Mouse (Mus musculus) frontal cortex, postnatal 14 days (tissue): ENCODE measurements around the gene Atp2c1.

Source experiments
- DNase-seq, 2 experiments: peaks; one replicate each; pipeline ENCODE4 v3.0.0; 2022; ENCODE audit warnings: low spot score in 2 of 2

Atp2c1 gene

DNA sequence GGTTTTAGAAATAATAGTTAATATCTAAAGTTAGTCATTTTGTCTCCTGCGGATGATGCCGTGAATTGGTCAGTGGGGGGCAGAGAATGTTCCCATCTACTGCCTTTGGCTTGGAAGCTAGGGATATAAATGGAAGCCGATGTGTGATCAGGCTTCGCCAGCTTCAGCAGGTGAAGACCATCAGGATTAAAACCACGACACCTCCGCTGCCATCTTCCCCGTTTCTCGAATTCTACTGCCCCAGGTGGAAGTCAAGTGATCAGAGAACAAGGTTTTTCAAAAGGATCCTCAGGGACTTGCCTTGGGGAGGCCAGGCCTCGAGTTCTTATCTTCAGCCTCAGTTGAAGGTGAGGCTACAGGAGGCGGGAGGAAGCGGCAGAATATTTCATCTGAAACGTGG is at the start of gene Atp2c1:
Atp2c1 (minus strand) TSS at position 101 of the 400 bp plus-strand sequence.
- DNase-seq: no peak

DNA sequence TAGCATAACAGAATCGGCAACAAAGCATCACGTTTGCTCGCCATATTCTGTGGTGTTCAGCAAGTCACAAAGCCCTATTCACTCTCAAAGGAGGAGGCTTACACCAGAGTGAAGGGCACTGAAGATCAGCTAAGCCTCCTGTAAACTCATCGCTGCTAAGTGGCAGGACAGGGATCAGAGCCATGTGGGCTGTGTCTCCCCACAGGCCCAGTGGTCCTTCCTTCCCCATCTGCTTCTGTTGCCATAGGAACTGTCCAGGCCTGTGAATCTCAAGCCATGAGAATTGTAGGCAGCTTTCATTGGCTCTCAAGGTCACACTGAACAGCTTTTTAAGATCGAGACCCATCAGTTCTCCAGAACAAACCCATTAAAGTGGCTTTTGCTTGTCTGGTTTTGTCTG is 30.3 kb upstream of the Atp2c1 start:
- no peak for DNase-seq

DNA sequence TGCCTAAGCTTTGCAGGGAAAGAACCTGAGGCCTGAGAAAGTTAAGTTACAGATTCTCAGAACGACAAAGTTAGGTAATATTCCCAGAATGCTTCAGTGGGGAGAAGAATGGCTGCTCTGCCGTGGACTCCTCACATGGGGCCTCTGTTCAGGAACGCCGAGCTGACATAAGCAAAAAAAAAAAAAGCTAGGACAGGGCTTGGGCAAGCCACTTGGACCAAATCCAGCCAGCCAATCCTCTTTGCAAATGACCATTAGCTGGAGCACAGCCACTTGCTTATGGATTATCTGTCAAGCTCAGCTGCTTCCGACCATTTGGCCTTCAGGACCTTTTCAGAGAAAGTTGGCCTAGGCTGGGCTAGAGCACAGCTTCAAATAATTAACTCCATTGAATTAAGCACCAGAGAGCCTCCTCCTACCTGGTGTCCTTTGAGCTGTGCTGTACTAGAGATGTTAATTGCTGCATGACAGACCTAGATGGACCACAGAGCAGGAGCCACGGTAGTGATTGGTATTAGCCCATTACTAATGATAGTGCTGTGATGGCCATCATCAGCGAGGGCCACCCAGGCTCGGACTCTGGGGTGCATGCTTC is 29.1 kb upstream of the Atp2c1 start:
- no peak for DNase-seq

- no peak for DNase-seq
Observed at GRCm38 (mm10) chr9:105554439-105554807, 27.3 kb upstream of the Atp2c1 start.

DNA sequence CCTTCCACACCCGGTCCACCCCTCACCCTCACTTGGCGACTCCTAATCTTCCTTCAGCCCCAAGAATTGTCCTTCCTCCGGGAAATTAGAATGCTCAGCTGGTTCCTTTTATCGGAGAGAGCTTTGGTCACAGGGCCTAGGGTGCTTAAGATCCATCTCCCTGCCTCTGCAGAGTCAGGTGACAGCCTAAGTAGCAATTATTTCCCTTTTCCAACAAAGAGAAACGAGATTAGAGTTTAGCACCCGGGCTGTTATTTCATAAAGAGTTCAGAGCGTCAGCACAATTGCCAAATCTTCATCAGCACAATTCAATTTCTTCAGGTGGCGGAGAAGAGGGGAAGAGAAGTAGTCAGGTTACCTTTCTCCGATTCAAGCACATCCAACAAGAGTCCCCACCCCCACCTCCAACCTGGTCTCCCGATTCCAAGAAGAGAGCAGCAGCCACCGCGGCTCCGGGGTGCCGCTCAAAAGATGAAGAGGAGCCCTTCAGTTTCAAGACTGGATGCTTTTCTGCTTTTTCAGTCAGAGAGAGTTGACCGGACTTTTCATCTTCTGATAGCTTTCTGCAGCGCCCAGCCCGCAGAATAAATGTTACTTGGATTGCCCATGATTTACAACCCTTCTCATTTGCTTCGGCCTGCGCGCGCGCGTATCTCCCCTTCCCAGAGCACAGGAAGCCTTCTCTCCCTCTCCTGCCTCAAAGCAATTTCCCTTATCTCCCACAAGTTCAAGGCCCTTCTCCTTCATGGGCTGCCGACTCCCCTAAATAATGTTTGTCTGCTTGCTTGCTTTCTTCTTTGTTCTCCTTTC is 26.7 kb upstream of the Atp2c1 start:
- no peak for DNase-seq

- no peak for DNase-seq
Observed at GRCm38 (mm10) chr9:105551407-105551806, 24.3 kb upstream of the Atp2c1 start.

GRCm38 (mm10) chr9:105549096-105549495 is 22.0 kb upstream of the Atp2c1 start:
- no peak for DNase-seq

- no peak for DNase-seq
Observed at GRCm38 (mm10) chr9:105544013-105544750, 17.1 kb upstream of the Atp2c1 start.

DNA sequence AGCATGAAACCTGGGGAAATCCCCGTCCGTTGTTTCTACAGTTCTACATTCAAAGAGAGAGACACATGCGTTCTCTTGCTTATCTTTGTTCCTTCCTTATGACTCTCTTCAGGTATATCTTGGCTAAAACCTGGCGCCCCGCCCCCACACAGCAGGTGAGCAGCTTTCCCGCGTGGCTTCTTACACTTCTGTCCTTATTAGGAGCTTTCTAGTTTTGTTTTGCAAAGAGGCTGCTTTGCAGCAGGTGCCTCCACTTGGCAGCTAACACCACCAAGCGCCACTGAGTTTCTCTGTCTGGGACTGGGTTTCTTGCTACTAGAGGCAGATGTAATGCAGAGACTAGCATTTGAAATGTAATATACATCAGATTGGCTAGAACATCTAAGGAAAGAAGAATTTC is 10.4 kb upstream of the Atp2c1 start:
- DNase-seq: no peak

- no peak for DNase-seq
Observed at GRCm38 (mm10) chr9:105536877-105537276, 9.8 kb upstream of the Atp2c1 start.

DNA sequence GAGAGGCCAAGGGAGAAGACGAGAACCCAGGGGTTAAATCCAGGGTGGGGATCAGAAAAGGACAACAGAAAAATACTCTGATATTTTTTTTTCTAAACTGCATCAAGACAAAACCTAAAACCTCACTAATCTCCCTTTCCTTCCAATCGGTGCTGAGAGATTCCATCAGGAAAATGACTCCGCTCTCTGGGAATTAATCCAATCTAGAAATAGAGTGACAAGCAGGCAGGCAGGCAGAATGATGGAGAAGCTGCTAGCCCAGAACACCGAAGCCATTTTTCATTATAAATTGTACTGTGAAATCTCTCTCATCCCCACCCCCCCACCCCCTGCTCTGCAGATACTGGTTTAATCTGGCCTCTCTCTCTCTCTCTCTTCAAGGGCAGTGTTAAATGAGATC is 1.8 kb downstream of the Atp2c1 start:
- DNase-seq: no peak

DNA sequence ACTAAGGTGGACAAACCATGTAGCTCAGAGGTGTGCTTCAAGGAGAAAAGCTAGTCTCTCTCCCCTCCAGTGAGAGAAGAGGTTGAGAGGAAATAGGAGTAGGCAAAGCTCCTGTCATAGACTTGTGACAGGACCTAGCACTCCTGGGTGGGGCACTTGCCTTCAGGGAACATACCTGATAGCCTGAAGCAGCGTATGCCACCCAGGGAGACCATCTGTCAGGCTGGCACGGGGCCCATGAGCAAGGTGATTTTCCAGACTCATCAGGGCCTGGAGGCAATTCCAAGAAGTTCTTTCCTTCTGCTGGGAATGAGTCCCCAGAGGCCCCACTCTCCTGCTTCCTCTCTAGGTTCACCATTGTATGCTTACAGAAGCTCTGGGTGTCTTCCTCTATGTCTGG is 4.1 kb downstream of the Atp2c1 start:
- no peak for DNase-seq

GRCm38 (mm10) chr9:105522063-105522462 is 5.1 kb downstream of the Atp2c1 start:
- no peak for DNase-seq

GRCm38 (mm10) chr9:105520776-105521552 is 6.2 kb downstream of the Atp2c1 start:
- no peak for DNase-seq

- no peak for DNase-seq
Observed at GRCm38 (mm10) chr9:105519278-105519883, 7.7 kb downstream of the Atp2c1 start.

DNA sequence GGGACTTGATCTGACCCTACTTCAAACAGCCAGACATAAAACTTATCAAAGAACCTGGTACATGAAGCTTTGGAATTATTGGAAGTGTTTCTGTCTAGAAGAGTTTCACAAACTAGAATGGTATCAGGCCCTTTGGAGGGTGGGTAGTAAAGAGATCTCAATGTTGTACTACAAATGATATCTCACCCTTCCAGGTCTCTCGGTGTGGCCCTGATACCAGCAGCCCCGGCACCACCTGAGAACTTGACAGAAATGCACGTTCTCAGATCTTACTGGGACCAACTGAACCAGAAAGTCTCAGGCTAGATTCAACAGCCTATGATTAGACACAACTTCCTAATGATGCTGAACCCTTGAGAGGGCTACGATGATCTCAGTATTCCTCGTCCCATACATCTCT is 23.4 kb downstream of the Atp2c1 start:
- DNase-seq: no peak

GRCm38 (mm10) chr9:105502389-105502788 is 24.7 kb downstream of the Atp2c1 start:
- no peak for DNase-seq

GRCm38 (mm10) chr9:105495316-105496174 is 31.6 kb downstream of the Atp2c1 start:
- DNase-seq: peak in 1 of 2 experiments; percentile 53

- peak; percentile 91 to 95 for DNase-seq
Observed at GRCm38 (mm10) chr9:105494553-105495315, 32.4 kb downstream of the Atp2c1 start.

DNA sequence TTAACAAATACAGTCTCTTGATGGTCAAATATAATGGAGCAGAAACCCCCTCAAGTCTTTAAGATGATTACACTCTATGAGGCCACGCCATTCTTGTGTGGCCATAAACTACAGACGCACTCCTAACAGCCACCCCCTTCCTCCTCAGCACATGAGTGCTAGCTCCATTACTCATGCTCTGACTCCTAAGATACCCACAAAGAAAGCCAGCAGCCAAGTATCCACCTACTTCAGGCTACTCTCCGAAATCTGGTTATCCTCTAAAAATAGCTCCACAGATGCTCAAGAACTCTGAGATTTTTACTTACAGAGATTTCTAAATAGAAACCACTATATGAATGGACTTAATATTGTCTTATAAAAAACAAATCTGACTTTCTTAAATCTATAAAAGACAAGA is 34.4 kb downstream of the Atp2c1 start:
- no peak for DNase-seq
